Comparison of ENCODE assay signal across 12 mouse cellular contexts in genomic region chr13:102946024-102946821, GRCm38 (mm10).
DNase-seq lines count a peak whose midpoint lies in the region; ATAC-seq lines count a peak whose summit lies in the region.
"Had no signal": no experiment of that assay in that cellular context is flagged by ENCODE, and none has a peak within 500 bp of the region (broad histone marks: within the 10 kb centered on the region; RNA-seq: fewer than 3 reads in every experiment).

No protein-coding gene starts in this region.

- DNase-seq in heart, embryonic 10.5 days (ENCODE audit: low spot score), result no peak
- no peak for DNase-seq in heart, postnatal 4 days
- peak; percentile 36 for DNase-seq in right cerebral cortex, adult 18-20 months
- no peak for DNase-seq in right cerebral cortex, postnatal 14 days
- DNase-seq in adrenal gland, postnatal 10 days, result no peak
- DNase-seq in thymus, postnatal 4 days, result no peak
- DNase-seq in cerebellum, postnatal 4 days (ENCODE audit: low spot score in 2 of 2), result no peak
- DNase-seq: kidney, postnatal 4 days; liver, embryonic 13.5 days had no signal

- peak; percentile 67 for ATAC-seq in midbrain, embryonic 13.5 days

- H3K4me1 ChIP-seq in heart, embryonic 10.5 days, result peaks cover 54% of the 10 kb centered on the region
- H3K4me1 ChIP-seq in midbrain, embryonic 13.5 days (replicated peaks), result peaks cover 22% of the 10 kb centered on the region
- H3K4me1 ChIP-seq: liver, embryonic 13.5 days; megakaryocyte, embryonic 14.5 days had no signal

- H3K27me3 ChIP-seq in heart, embryonic 10.5 days (ENCODE audit: insufficient read depth, poor library complexity, severe bottlenecking), result no peaks in the 10 kb centered on the region
- H3K27me3 ChIP-seq in midbrain, embryonic 13.5 days, result no peaks in the 10 kb centered on the region
- H3K27me3 ChIP-seq: CH12.LX; liver, embryonic 13.5 days had no signal

- peak overlapping the region; percentile 69 for H3K27ac ChIP-seq in heart, embryonic 10.5 days
- H3K27ac ChIP-seq in midbrain, embryonic 13.5 days, result no peak overlapping the region
- H3K27ac ChIP-seq: liver, embryonic 13.5 days had no signal

- WGBS in heart, embryonic 10.5 days, result 66% methylated on average over 13 of the region's 13 CpGs
- WGBS in midbrain, embryonic 13.5 days, result 51% methylated on average over 13 of the region's 13 CpGs

- H3K36me3 ChIP-seq in heart, embryonic 10.5 days, result no peaks in the 10 kb centered on the region
- H3K36me3 ChIP-seq in midbrain, embryonic 13.5 days, result no peaks in the 10 kb centered on the region
- H3K36me3 ChIP-seq: liver, embryonic 13.5 days had no signal

- no peak overlapping the region for H3K4me3 ChIP-seq in heart, embryonic 10.5 days
- no peak overlapping the region for H3K4me3 ChIP-seq in midbrain, embryonic 13.5 days (replicated peaks)
- H3K4me3 ChIP-seq: liver, embryonic 13.5 days; megakaryocyte, embryonic 14.5 days had no signal

- no peak overlapping the region for H3K9ac ChIP-seq in midbrain, embryonic 13.5 days (replicated peaks)
- H3K9ac ChIP-seq: liver, embryonic 13.5 days had no signal

- H3K9me3 ChIP-seq in heart, embryonic 10.5 days, result no peaks in the 10 kb centered on the region
- no peaks in the 10 kb centered on the region for H3K9me3 ChIP-seq in midbrain, embryonic 13.5 days
- H3K9me3 ChIP-seq: liver, embryonic 13.5 days; megakaryocyte, embryonic 14.5 days had no signal

- no peak overlapping the region; the same call in 1 of the 2 replicates for H3K4me2 ChIP-seq in midbrain, embryonic 13.5 days (replicated peaks)
- H3K4me2 ChIP-seq: liver, embryonic 13.5 days had no signal
